Mouse (Mus musculus): ENCODE measurements around the gene Fn1.

The Fn1 gene

DNA sequence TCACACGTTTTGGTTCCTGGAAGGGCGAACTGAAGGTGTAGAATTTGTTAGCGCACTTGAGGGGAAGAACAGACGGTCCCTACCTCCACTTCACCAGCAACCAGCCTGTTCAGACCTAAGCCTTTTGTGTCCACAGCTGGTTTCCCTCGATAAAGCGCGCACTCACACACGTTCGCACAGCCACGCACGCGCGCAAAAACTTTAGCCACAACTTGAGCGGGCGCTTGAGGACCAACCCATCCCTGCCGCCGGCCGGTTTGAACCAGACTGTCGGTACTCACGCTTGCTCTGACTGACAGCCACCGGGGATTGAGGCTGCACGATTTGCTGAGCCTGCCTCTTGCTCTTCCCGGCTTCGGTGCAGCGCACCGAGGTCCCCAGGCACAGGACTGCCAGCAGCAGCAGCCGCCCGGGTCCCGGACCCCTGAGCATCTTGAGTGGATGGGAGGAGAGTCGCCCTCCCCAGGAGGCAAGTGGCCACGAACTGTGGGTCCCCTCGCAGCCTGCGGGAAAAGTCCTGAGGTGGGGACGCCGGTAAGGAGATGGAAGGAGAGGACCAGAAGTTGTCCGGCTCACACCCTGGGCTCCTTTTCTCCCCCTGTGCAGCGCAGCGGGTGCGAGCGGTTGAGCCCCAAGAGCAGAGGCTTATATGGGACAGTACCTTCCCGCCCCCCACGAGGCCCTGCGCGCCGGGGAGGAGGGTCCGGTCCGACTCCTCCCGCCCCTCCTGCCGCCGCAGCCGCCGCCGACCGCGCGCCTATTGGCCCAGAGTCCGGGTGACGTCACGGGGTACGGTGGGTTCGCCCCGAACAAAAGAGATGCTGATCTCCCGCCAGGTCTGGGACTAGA, at the start of gene Fn1:
Fn1 (minus strand) TSS at position 650 of the 849 bp plus-strand sequence.
- peak; percentile 97 for DNase-seq (ENCODE audit: low spot score)

GRCm38 (mm10) chr1:71696093-71696492, 43.1 kb upstream of the Fn1 start:
- DNase-seq (ENCODE audit: low spot score): no peak

DNA sequence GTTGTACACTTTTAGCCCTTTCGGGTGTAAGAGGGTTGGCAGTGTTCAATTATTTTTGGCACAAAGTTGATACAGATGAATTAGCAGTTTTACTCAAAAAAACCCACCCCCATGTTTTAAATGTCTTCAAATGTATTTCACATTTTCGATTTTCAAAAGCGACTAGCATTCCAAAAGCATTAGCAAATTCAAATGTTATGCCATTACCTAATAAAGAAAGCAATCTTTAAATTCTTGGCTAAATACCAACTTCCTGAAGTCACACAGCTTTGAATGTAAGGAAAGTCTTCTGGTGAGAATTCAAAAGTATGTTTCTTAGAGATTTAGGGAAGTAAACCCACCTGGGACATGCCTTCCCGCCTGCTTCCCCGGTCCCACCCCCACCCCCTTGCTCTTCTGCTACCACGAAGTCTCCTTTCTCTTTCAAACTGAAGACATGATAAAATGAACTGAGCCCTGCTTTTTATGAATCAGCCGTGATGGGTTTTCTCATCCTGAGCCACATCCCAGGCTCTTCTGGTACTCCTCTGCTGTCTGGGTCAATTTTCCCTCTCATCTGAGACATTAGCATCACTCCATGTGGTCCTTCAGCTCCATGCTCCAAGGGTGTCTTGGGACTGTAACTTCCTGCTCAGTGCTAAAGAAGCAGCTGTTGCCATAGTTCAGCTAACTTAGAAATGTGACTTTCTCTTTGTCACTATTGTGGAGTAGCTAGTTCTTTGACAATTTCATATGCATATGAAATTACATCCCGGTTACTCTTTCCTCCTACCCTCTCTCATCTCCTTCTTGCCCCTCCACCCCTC, 38.7 kb upstream of the Fn1 start:
- DNase-seq (ENCODE audit: low spot score): no peak

DNA sequence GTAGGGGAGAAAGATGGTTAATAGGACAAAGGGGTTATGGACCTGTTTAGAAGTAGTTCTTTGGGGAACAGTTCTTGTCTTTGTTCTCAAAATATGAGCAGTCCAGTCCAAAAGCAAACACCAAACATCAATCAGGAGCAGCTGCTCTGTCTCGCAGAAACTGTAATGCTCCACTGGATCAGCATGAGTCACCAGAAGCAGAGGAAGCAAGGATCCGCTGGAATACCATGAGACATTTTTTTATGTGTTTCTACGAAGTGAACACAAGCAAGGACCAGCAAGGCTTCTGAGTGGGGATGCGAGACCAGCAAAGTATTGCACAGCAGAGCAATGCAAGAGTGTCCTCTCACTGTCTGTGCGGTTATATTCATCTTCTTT, 35.9 kb upstream of the Fn1 start:
- DNase-seq (ENCODE audit: low spot score): no peak

DNA sequence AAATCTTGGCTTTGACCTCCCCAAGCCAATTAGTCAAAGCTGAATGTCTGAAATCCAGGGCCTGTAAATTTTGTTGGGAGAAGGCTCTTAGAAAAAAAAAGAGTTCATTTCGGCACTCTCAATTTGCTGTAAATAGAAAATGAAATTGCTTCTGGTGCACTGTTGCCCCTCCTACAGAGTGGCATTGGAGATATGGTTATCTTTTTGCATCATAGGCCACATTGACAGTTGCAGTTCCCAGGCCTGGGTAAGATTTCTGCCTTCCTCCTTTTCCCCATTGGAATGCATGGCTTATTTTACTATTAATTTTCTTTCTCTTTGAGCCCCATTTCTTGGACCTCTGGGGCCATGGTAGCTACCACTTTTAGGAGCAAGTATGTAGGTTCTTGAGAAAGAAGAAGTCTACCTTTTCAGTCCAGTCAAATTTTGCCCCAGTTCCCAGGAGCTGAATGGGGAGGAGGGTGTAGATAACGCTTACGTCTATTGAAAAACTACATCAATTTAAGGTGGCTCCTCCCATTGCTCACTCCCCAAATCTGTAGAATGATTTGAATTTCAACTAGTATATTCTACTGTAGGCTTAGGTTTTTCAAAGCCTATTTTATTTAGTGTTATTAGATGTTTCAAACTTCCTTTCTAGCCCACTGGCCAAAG, 35.4 kb upstream of the Fn1 start:
- DNase-seq (ENCODE audit: low spot score): no peak

DNA sequence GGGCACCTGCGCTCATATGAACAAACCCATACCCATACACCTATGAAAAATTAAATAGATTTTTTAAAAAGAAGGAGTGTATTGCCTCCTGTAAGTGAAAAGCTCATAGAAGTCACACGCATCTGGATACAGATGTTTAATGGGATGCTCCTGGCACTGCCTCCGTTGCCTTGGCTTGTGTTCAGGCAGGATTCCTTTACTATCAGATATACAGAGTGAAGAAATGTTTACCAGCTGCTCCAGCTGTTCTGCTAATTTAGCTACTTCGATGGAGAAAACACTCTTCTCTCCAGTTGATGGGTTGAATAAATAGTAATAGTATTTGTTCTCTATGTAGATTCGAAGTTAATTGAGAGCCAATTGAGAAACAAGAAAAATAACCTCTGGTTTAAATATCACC, 33.8 kb upstream of the Fn1 start:
- DNase-seq (ENCODE audit: low spot score): no peak

GRCm38 (mm10) chr1:71683736-71684135, 30.7 kb upstream of the Fn1 start:
- no peak for DNase-seq (ENCODE audit: low spot score)

DNA sequence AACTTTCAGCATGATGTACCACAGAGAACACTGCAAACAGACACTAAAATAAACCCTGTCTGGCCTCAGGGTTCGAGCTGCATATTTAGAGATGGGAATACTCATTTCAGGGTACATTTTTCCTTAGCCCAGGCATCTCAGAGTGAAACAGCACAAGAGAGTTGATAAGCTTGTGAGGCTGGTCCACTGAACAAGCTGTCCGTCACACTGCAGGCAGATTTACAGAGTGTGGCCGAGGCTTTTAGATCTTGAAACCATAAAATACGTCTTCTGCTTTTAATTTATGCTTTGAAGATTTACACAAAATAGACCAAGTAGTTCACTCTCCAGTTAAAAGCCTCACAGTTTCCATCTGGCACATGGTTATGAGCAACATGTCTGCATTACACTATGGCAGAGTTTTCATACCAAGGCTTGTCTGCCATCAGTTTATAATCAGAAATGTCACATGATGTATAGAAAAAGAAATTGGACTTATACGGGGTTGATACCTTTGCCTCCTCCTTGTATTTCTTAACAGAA, 29.3 kb upstream of the Fn1 start:
- DNase-seq (ENCODE audit: low spot score): peak; percentile 23

GRCm38 (mm10) chr1:71681306-71681705, 28.3 kb upstream of the Fn1 start:
- no peak for DNase-seq (ENCODE audit: low spot score)

DNA sequence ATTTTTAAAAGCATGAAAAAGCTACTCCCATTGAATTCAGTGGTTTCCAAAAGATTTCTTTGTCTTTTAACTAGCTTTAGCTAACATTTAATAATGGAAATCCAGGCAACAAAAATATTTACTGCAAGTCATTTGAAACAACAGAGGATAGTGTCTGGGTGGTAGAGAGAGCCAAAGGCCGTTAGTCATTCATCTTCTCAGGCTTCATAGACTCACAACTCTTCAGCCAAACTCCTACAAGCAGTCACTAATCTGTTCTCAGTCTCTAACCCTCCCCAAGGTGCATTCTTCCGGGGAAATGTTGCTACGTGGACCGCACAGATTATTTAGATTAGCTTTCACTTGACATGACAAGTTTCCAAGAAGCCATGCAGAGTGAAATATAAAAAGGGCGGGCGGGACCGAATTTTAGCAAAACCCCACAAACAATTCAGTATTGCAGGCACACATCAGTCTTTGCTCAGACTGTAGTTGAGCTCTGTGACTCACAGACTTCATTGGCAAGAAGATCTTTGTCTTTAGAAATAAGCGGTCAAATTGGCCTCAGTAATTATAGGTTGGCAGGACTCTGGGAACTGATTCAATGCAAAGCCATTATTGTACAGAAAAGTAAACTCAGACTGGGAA, 27.2 kb upstream of the Fn1 start:
- no peak for DNase-seq (ENCODE audit: low spot score)

GRCm38 (mm10) chr1:71675420-71675819, 22.4 kb upstream of the Fn1 start:
- peak; percentile 36 for DNase-seq (ENCODE audit: low spot score)

DNA sequence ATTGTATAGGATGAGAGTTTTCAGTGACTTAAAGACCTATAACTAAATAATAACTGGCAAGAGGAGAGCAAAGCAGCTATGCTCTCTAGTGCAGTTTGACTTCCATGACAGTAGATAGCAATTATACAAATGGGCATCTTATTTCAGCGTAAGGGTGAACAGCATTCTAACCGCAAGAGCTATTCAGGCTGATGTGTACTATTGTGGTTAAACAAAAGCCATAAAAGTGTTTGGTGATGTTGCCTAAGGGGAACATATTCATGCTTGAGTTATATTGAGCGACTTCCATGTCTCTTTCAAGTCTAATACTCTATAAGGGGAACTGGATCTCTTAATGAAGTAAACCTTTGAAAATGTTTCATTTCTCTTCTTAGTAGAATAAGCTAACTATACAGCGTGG, 21.3 kb upstream of the Fn1 start:
- DNase-seq (ENCODE audit: low spot score): no peak

GRCm38 (mm10) chr1:71673398-71673910, 20.5 kb upstream of the Fn1 start:
- peak; percentile 66 for DNase-seq (ENCODE audit: low spot score)

GRCm38 (mm10) chr1:71672346-71672745, 19.3 kb upstream of the Fn1 start:
- no peak for DNase-seq (ENCODE audit: low spot score)

DNA sequence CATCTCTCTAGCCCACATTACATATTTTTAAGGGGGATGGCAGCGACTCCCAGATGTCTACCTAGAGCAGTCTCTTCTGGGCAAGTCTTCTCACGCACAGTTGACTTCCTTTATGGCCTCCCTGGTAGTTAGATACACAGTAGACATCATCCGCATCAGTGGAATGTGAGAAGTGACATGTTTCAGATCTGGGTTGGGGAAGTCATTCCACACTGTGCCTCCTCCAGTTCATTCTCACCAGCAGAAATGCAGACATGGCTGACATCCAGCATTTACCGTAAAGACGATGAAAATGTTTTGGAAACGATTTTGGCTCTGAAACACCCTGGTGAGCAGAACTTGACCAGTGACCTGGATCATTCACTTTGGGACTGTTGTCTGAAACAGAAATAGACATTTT, 10.2 kb upstream of the Fn1 start:
- DNase-seq (ENCODE audit: low spot score): no peak

- DNase-seq (ENCODE audit: low spot score): no peak
Observed at GRCm38 (mm10) chr1:71658632-71659031, 5.6 kb upstream of the Fn1 start.

GRCm38 (mm10) chr1:71656309-71656708, 3.3 kb upstream of the Fn1 start:
- peak; percentile 14 for DNase-seq (ENCODE audit: low spot score)

GRCm38 (mm10) chr1:71654221-71654620, 1.2 kb upstream of the Fn1 start:
- no peak for DNase-seq (ENCODE audit: low spot score)

DNA sequence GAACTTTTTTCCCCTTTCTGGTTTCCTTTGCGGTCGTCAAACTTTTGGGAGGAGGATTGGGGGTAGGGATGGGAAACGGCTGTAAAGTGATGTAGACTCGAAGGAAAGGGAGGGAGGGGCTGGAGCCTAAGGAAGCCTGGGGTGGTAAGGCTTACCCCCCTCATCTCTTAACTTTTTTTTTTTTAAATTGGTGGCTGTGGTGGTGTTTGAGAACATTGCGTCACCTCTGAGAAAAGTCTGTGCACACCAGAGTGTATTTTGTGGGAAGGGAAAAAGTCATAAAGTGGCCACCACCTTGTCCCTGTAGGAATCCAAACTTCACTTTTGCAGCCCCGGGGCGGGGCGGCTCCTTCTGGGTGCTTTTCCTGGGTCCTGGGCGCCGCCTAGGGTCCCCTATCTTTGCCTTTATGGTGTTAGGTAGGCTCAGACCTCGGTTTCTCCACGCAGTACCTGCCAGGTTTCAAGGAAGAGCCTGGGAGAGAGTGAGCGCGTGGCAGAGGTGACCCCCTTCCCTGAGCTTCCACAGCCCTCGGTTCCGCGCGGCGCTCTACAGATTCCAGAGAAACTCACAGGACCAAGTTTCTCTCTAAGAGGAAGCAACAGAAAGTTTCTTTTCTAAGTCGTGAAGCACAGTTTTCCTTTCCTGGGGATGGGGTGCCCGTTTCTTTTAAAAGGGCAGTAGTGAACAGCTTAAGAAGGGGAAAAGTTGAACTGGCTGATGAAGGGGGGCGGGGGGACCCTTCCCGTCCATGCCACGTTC, 580 bp upstream of the Fn1 start:
- DNase-seq (ENCODE audit: low spot score): peak; percentile 67

GRCm38 (mm10) chr1:71651828-71652227, 1.2 kb downstream of the Fn1 start:
- DNase-seq (ENCODE audit: low spot score): peak; percentile 50

GRCm38 (mm10) chr1:71651315-71651714, 1.7 kb downstream of the Fn1 start:
- DNase-seq (ENCODE audit: low spot score): peak; percentile 48
